17 mouse cellular contexts compared by ENCODE assay signal in genomic region chr9:42024257-42024656, GRCm38 (mm10).
DNase-seq lines count a peak whose midpoint lies in the region; ATAC-seq and TF ChIP-seq lines count a peak whose summit lies in the region.
"Had no signal": no experiment of that assay in that cellular context is flagged by ENCODE, and none has a peak within 500 bp of the region (broad histone marks: within the 10 kb centered on the region; RNA-seq: fewer than 3 reads in every experiment).

No protein-coding gene starts in this region.

- no peak overlapping the region for H3K4me3 ChIP-seq in layer of hippocampus, adult 2 months
- H3K4me3 ChIP-seq in neural tube, embryonic 11.5 days (ENCODE audit: low read depth, low read length), result no peak overlapping the region
- no peak overlapping the region for H3K4me3 ChIP-seq in neural tube, embryonic 15.5 days (replicated peaks)
- H3K4me3 ChIP-seq in bone marrow, adult 2 months (replicated peaks; ENCODE audit: control insufficient read depth, low read depth, low read length), result no peak overlapping the region
- no peak overlapping the region for H3K4me3 ChIP-seq in liver, embryonic 11.5 days (ENCODE audit: low read depth, low read length)
- no peak overlapping the region for H3K4me3 ChIP-seq in forebrain, postnatal 0 days (ENCODE audit: low read depth, low read length)
- H3K4me3 ChIP-seq: gastrocnemius, adult 2 months; heart, embryonic 12.5 days; hindbrain, embryonic 10.5 days had no signal

- no peaks in the 10 kb centered on the region for H3K9me3 ChIP-seq in neural tube, embryonic 11.5 days (ENCODE audit: control insufficient read depth, low read length)
- H3K9me3 ChIP-seq in neural tube, embryonic 15.5 days (replicated peaks), result no peaks in the 10 kb centered on the region
- H3K9me3 ChIP-seq in liver, embryonic 11.5 days (ENCODE audit: control insufficient read depth, low read length), result no peaks in the 10 kb centered on the region
- H3K9me3 ChIP-seq in forebrain, postnatal 0 days (ENCODE audit: low read length), result no peaks in the 10 kb centered on the region
- H3K9me3 ChIP-seq: heart, embryonic 12.5 days; hindbrain, embryonic 10.5 days had no signal

- H3K4me1 ChIP-seq in neural tube, embryonic 11.5 days (ENCODE audit: control insufficient read depth, insufficient read depth, low read length), result 0 out of 2 replicates have a peak, but pooled peaks cover 5% of the 10 kb centered on the region
- peaks cover under 1% of the 10 kb centered on the region; the same call in 1 of the 2 replicates for H3K4me1 ChIP-seq in neural tube, embryonic 15.5 days
- H3K4me1 ChIP-seq in bone marrow, adult 2 months (ENCODE audit: control insufficient read depth, insufficient read depth, low read length), result peaks cover 6% of the 10 kb centered on the region
- H3K4me1 ChIP-seq in liver, embryonic 11.5 days (replicated peaks; ENCODE audit: control insufficient read depth, insufficient read depth, low read length), result 0 out of 2 replicates have a peak, but pooled peaks cover 5% of the 10 kb centered on the region
- H3K4me1 ChIP-seq in forebrain, postnatal 0 days (ENCODE audit: insufficient read depth), result no peaks in the 10 kb centered on the region

- no peak for DNase-seq in layer of hippocampus, adult 2 months (ENCODE audit: low spot score in 2 of 2)
- DNase-seq in layer of hippocampus, postnatal 10 days (ENCODE audit: low spot score in 2 of 2), result no peak
- DNase-seq in neural tube, embryonic 11.5 days (ENCODE audit: low spot score), result no peak
- no peak for DNase-seq in liver, embryonic 11.5 days (ENCODE audit: low spot score)
- DNase-seq in forebrain, postnatal 0 days, result no peak
- DNase-seq: adrenal gland, adult 2 months; adrenal gland, postnatal 25 days; cerebellum, adult 2 months; cerebellum, postnatal 10 days; gastrocnemius, adult 2 months; gastrocnemius, postnatal 25 days had no signal

- ATAC-seq in neural tube, embryonic 11.5 days (ENCODE audit: insufficient read depth, low FRiP score, low TSS enrichment), result no peak
- ATAC-seq in neural tube, embryonic 15.5 days (ENCODE audit: low FRiP score), result no peak
- no peak for ATAC-seq in liver, embryonic 11.5 days (replicated peaks; ENCODE audit: low FRiP score)
- no peak for ATAC-seq in forebrain, postnatal 0 days
- ATAC-seq: forebrain, embryonic 16.5 days had no signal

- no peak overlapping the region for H3K9ac ChIP-seq in neural tube, embryonic 11.5 days (ENCODE audit: low read length)
- no peak overlapping the region for H3K9ac ChIP-seq in neural tube, embryonic 15.5 days (replicated peaks)
- H3K9ac ChIP-seq in liver, embryonic 11.5 days (ENCODE audit: low read depth, low read length), result no peak overlapping the region
- H3K9ac ChIP-seq in forebrain, postnatal 0 days, result no peak overlapping the region
- H3K9ac ChIP-seq: heart, embryonic 12.5 days; hindbrain, embryonic 14.5 days had no signal

- 0 out of 2 replicates have a peak overlapping the region, but pooled peaks have one; percentile 10 for H3K27ac ChIP-seq in layer of hippocampus, adult 2 months
- H3K27ac ChIP-seq in neural tube, embryonic 11.5 days (ENCODE audit: low read depth, low read length), result peak overlapping the region; percentile 39; the same call in 1 of the 2 replicates
- H3K27ac ChIP-seq in neural tube, embryonic 15.5 days (replicated peaks), result no peak overlapping the region
- peak overlapping the region; percentile 13 for H3K27ac ChIP-seq in bone marrow, adult 2 months (ENCODE audit: control insufficient read depth, insufficient read depth, low read depth, low read length, poor library complexity)
- H3K27ac ChIP-seq in liver, embryonic 11.5 days (ENCODE audit: low read depth, low read length), result no peak overlapping the region
- no peak overlapping the region for H3K27ac ChIP-seq in forebrain, postnatal 0 days (ENCODE audit: low read depth, low read length)
- H3K27ac ChIP-seq: gastrocnemius, adult 2 months; hindbrain, embryonic 10.5 days; hindbrain, embryonic 14.5 days had no signal

- no peaks in the 10 kb centered on the region for H3K36me3 ChIP-seq in neural tube, embryonic 11.5 days (ENCODE audit: control insufficient read depth, insufficient read depth, low read length)
- peaks cover 10% of the 10 kb centered on the region; the same call in 1 of the 2 replicates for H3K36me3 ChIP-seq in neural tube, embryonic 15.5 days
- H3K36me3 ChIP-seq in liver, embryonic 11.5 days (ENCODE audit: control insufficient read depth, insufficient read depth, low read length), result no peaks in the 10 kb centered on the region
- H3K36me3 ChIP-seq in forebrain, postnatal 0 days (ENCODE audit: insufficient read depth), result peaks cover 15% of the 10 kb centered on the region; the same call in 1 of the 2 replicates
- H3K36me3 ChIP-seq: hindbrain, embryonic 10.5 days had no signal

- H3K4me2 ChIP-seq in neural tube, embryonic 11.5 days (ENCODE audit: low read depth), result no peak overlapping the region
- H3K4me2 ChIP-seq in neural tube, embryonic 15.5 days, result no peak overlapping the region
- H3K4me2 ChIP-seq in liver, embryonic 11.5 days, result no peak overlapping the region
- H3K4me2 ChIP-seq in forebrain, postnatal 0 days (ENCODE audit: low read depth), result no peak overlapping the region
- H3K4me2 ChIP-seq: heart, embryonic 12.5 days; hindbrain, embryonic 14.5 days had no signal

- no peak for TF ChIP-seq POLR2A in bone marrow, adult 2 months (IDR thresholded peaks at IDR 0.05; ENCODE audit: borderline replicate concordance, control insufficient read depth, low read depth, low read length)

- 70% methylated on average over 9 of the region's 9 CpGs for whole genome bisulfite sequencing in neural tube, embryonic 11.5 days
- WGBS in neural tube, embryonic 15.5 days, result 80% methylated on average over 9 of the region's 9 CpGs
- 81% methylated on average over 9 of the region's 9 CpGs for WGBS in bone marrow, adult 2 months
- 64% methylated on average over 9 of the region's 9 CpGs for WGBS in liver, embryonic 11.5 days
- 86% methylated on average over 9 of the region's 9 CpGs for WGBS in forebrain, postnatal 0 days

- TF ChIP-seq CTCF in layer of hippocampus, adult 2 months (conservative IDR thresholded peaks at IDR 0.05), result no peak
- TF ChIP-seq CTCF in bone marrow, adult 2 months (IDR thresholded peaks at IDR 0.05; ENCODE audit: control insufficient read depth, insufficient read depth, low read length), result no peak
- no peak for TF ChIP-seq CTCF in forebrain, postnatal 0 days (IDR thresholded peaks at IDR 0.05; ENCODE audit: low read depth)

- H3K27me3 ChIP-seq in neural tube, embryonic 11.5 days (ENCODE audit: control insufficient read depth, insufficient read depth, low read length), result no peaks in the 10 kb centered on the region
- no peaks in the 10 kb centered on the region for H3K27me3 ChIP-seq in neural tube, embryonic 15.5 days (replicated peaks)
- H3K27me3 ChIP-seq in liver, embryonic 11.5 days (replicated peaks; ENCODE audit: control insufficient read depth, insufficient read depth, low read length), result no peaks in the 10 kb centered on the region
- H3K27me3 ChIP-seq in forebrain, postnatal 0 days (ENCODE audit: insufficient read depth, low read length), result no peaks in the 10 kb centered on the region
- H3K27me3 ChIP-seq: heart, embryonic 12.5 days had no signal

Comparison
In these comparisons a context has a peak if more than half of its experiments do, and no peak if none do; other contexts are left out.
1. H3K27ac ChIP-seq: peak in layer of hippocampus, adult 2 months (single experiment), neural tube, embryonic 11.5 days (single experiment) and bone marrow, adult 2 months (single experiment); none in neural tube, embryonic 15.5 days (single experiment), liver, embryonic 11.5 days (single experiment) and forebrain, postnatal 0 days (single experiment).